ENCODE assay signal across 9 mouse cellular contexts in genomic region chr9:92499710-92500410, GRCm38 (mm10). TPM values are rescaled to one million over a fixed set of nuclear protein-coding genes. Genes with fewer than 3 reads are reported as not detected.
DNase-seq lines count a peak whose midpoint lies in the region; ATAC-seq and TF ChIP-seq lines count a peak whose summit lies in the region.
"Had no signal": no experiment of that assay in that cellular context is flagged by ENCODE, and none has a peak within 500 bp of the region (broad histone marks: within the 10 kb centered on the region; RNA-seq: fewer than 3 reads in every experiment).

No protein-coding gene starts in this region.

- 37% methylated on average over 12 of the region's 12 CpGs for whole genome bisulfite sequencing in kidney, embryonic 16.5 days
- 40% methylated on average over 12 of the region's 12 CpGs for whole genome bisulfite sequencing in liver, adult 2 months
- WGBS in neural tube, embryonic 14.5 days = 51% methylated on average over 12 of the region's 12 CpGs

- DNase-seq in adrenal gland, adult 2 months = peak; percentile 86
- peak; percentile 87 for DNase-seq in embryo, embryonic 11 days
- peak; percentile 86 to 91 for DNase-seq in gastrocnemius, postnatal 4 days (ENCODE audit: low spot score in 2 of 2)
- peak; percentile 26 for DNase-seq in liver, adult 2 months (ENCODE audit: extremely low read depth, low read depth, low spot score)
- peak; percentile 60 for DNase-seq in testis, postnatal 14 days (ENCODE audit: low spot score)

- no peaks in the 10 kb centered on the region for H3K36me3 ChIP-seq in C2C12 (ENCODE audit: control insufficient read depth, insufficient read depth)
- no peaks in the 10 kb centered on the region for H3K36me3 ChIP-seq in kidney, embryonic 16.5 days (ENCODE audit: insufficient read depth, low read length)
- no peaks in the 10 kb centered on the region for H3K36me3 ChIP-seq in liver, adult 2 months (ENCODE audit: control insufficient read depth, insufficient read depth, low read length)
- H3K36me3 ChIP-seq in neural tube, embryonic 14.5 days (ENCODE audit: control insufficient read depth, insufficient read depth, low read length) = no peaks in the 10 kb centered on the region
- H3K36me3 ChIP-seq: heart, embryonic 13.5 days had no signal

- H3K79me2 ChIP-seq in C2C12 (ENCODE audit: control insufficient read depth, insufficient read depth) = no peaks in the 10 kb centered on the region
- H3K79me2 ChIP-seq in liver, adult 2 months (ENCODE audit: control insufficient read depth, insufficient read depth, low read length) = no peaks in the 10 kb centered on the region

- no peak overlapping the region for H3K9ac ChIP-seq in kidney, embryonic 16.5 days (replicated peaks; ENCODE audit: low read length)
- no peak overlapping the region for H3K9ac ChIP-seq in liver, adult 2 months (ENCODE audit: low read depth, low read length)
- H3K9ac ChIP-seq in neural tube, embryonic 14.5 days (replicated peaks; ENCODE audit: low read depth, low read length) = no peak overlapping the region
- H3K9ac ChIP-seq: heart, embryonic 13.5 days had no signal

- no peak overlapping the region for H3K4me3 ChIP-seq in C2C12 (ENCODE audit: insufficient read depth, poor library complexity, severe bottlenecking)
- H3K4me3 ChIP-seq in kidney, embryonic 16.5 days (ENCODE audit: low read length) = no peak overlapping the region
- H3K4me3 ChIP-seq in liver, adult 2 months (ENCODE audit: insufficient read depth, low read depth, low read length) = no peak overlapping the region
- H3K4me3 ChIP-seq in neural tube, embryonic 14.5 days (ENCODE audit: low read depth, low read length) = no peak overlapping the region
- H3K4me3 ChIP-seq: heart, embryonic 13.5 days had no signal

- no peak overlapping the region for H3K27ac ChIP-seq in kidney, embryonic 16.5 days (ENCODE audit: low read length)
- H3K27ac ChIP-seq in liver, adult 2 months (replicated peaks; ENCODE audit: insufficient read depth, low read depth, low read length) = no peak overlapping the region
- H3K27ac ChIP-seq in neural tube, embryonic 14.5 days (ENCODE audit: low read depth, low read length) = no peak overlapping the region
- H3K27ac ChIP-seq: heart, embryonic 13.5 days had no signal

- no peaks in the 10 kb centered on the region for H3K4me1 ChIP-seq in kidney, embryonic 16.5 days (ENCODE audit: insufficient read depth, low read length)
- H3K4me1 ChIP-seq in liver, adult 2 months (ENCODE audit: control insufficient read depth, insufficient read depth, low read length) = no peaks in the 10 kb centered on the region; the same call in 1 of the 2 replicates
- H3K4me1 ChIP-seq in neural tube, embryonic 14.5 days (ENCODE audit: control insufficient read depth, insufficient read depth, low read length) = no peaks in the 10 kb centered on the region
- H3K4me1 ChIP-seq: heart, embryonic 13.5 days had no signal

- no peak overlapping the region for H3ac ChIP-seq in C2C12 (ENCODE audit: control insufficient read depth, insufficient read length, low read depth)

- TF ChIP-seq CTCF in C2C12 (IDR thresholded peaks at IDR 0.05; ENCODE audit: control insufficient read depth, insufficient read depth, insufficient read length) = peak; percentile 63
- TF ChIP-seq CTCF in liver, adult 2 months (IDR thresholded peaks at IDR 0.05; ENCODE audit: low read depth, low read length) = peak; percentile 85

- no peaks in the 10 kb centered on the region for H3K27me3 ChIP-seq in C2C12 (ENCODE audit: control insufficient read depth, insufficient read depth, insufficient read length)
- no peaks in the 10 kb centered on the region for H3K27me3 ChIP-seq in kidney, embryonic 16.5 days (ENCODE audit: insufficient read depth, low read length)
- no peaks in the 10 kb centered on the region for H3K27me3 ChIP-seq in liver, adult 2 months (ENCODE audit: control insufficient read depth, insufficient read depth, low read length)
- H3K27me3 ChIP-seq in neural tube, embryonic 14.5 days (ENCODE audit: control insufficient read depth, insufficient read depth, low read length) = no peaks in the 10 kb centered on the region

- no peaks in the 10 kb centered on the region for H3K79me3 ChIP-seq in C2C12 (ENCODE audit: low read depth)

- H3K4me2 ChIP-seq in kidney, embryonic 16.5 days (replicated peaks; ENCODE audit: low read depth, low read length) = no peak overlapping the region
- H3K4me2 ChIP-seq in neural tube, embryonic 14.5 days (ENCODE audit: low read depth, low read length) = no peak overlapping the region
- H3K4me2 ChIP-seq: heart, embryonic 13.5 days had no signal

- no peaks in the 10 kb centered on the region for H3K9me3 ChIP-seq in kidney, embryonic 16.5 days (ENCODE audit: low read length)
- H3K9me3 ChIP-seq in neural tube, embryonic 14.5 days (ENCODE audit: control insufficient read depth, low read length) = no peaks in the 10 kb centered on the region
- H3K9me3 ChIP-seq: heart, embryonic 13.5 days had no signal

- TF ChIP-seq POLR2A in liver, adult 2 months (IDR thresholded peaks at IDR 0.05; ENCODE audit: extremely low read depth, insufficient read depth, low read length) = no peak

- peak; percentile 89; the same call in 1 of the 2 replicates for ATAC-seq in kidney, embryonic 16.5 days (ENCODE audit: low FRiP score, low TSS enrichment)
- ATAC-seq in neural tube, embryonic 14.5 days (ENCODE audit: low read depth) = peak; percentile 60; the same call in 1 of the 2 replicates

TF ChIP-seq in C2C12, 6 proteins besides CTCF, POLR2A, EP300 and RAD21:
- no peak for TF ChIP-seq MAX (IDR thresholded peaks at IDR 0.05)

RNA-seq across cellular contexts. Expression of gene Plod2, which starts 42.2 kb away (rescaled TPM):
- polyA plus RNA-seq in C2C12 (2012; fragmentation: generic; extraction: Trizol) = 14.8 TPM
- 100 to 1,000 TPM; 134 to 206 TPM for total RNA-seq in adrenal gland, adult 2 months (2021)
- polyA plus RNA-seq in adrenal gland, adult 2 months (2012; rRNA removed) = 46.7 and 49.0 TPM in 2 replicates
- 10 to 100 TPM; 26.2 to 31.4 TPM for total RNA-seq in gastrocnemius, postnatal 4 days (2021)
- polyA plus RNA-seq in kidney, embryonic 16.5 days (2015; fragmentation: Nextera tagmentation; extraction: Ambion mirVana) = 42.1 and 42.7 TPM in 2 replicates
- 1.1 and 1.7 TPM in 2 replicates for total RNA-seq in liver, adult 2 months (2014; rRNA removed)
- polyA plus RNA-seq in liver, adult 2 months (2012; rRNA removed) = 0.14 and 0.26 TPM in 2 replicates
- 13.0 and 20.1 TPM in 2 replicates for polyA plus RNA-seq in neural tube, embryonic 14.5 days (2014; fragmentation: Nextera tagmentation; extraction: Ambion mirVana)

RNA-seq across cellular contexts. Expression of gene Plscr4, which starts 42.7 kb away (rescaled TPM):
- 1.8 TPM for polyA plus RNA-seq in C2C12 (2012; fragmentation: generic; extraction: Trizol)
- total RNA-seq in adrenal gland, adult 2 months (2021) = 10 to 100 TPM; 13.2 to 15.5 TPM
- 19.1 and 24.3 TPM in 2 replicates for polyA plus RNA-seq in adrenal gland, adult 2 months (2012; rRNA removed)
- 1 to 10 TPM; 7.2 to 8.6 TPM for total RNA-seq in gastrocnemius, postnatal 4 days (2021)
- 4.5 and 4.9 TPM in 2 replicates for polyA plus RNA-seq in kidney, embryonic 16.5 days (2015; fragmentation: Nextera tagmentation; extraction: Ambion mirVana)
- total RNA-seq in liver, adult 2 months (2014; rRNA removed) = 2.1 and 2.6 TPM in 2 replicates
- 0.87 and 1.6 TPM in 2 replicates for polyA plus RNA-seq in liver, adult 2 months (2012; rRNA removed)
- polyA plus RNA-seq in neural tube, embryonic 14.5 days (2014; fragmentation: Nextera tagmentation; extraction: Ambion mirVana) = 1.9 and 3.5 TPM in 2 replicates

Comparison
In these comparisons a context has a peak if more than half of its experiments do, and no peak if none do; other contexts are left out.
1. DNase-seq: peak in every context shown above with its lines; median percentile 88 in gastrocnemius, postnatal 4 days; 87 in embryo, embryonic 11 days; 86 in adrenal gland, adult 2 months; 60 in testis, postnatal 14 days; 26 in liver, adult 2 months.
2. RNA of gene Plod2, which starts 42.2 kb away (polyA plus RNA-seq): 46.7 to 49.0 TPM in adrenal gland, adult 2 months, 42.1 to 42.7 TPM in kidney, embryonic 16.5 days, 14.8 TPM in C2C12 (single experiment) and 13.0 to 20.1 TPM in neural tube, embryonic 14.5 days; 0.14 to 0.26 TPM in liver, adult 2 months; every median in the first group is over 10 times any median in the second.